Mouse (Mus musculus): Measurements from ENCODE around the gene Palld. TPM values are rescaled to one million over a fixed set of nuclear protein-coding genes. Genes with fewer than 3 reads are reported as not detected.
A peak's percentile ranks its signal among the peaks of the same experiment; 100 is the strongest.

Gene Palld
- total and polyA plus RNA-seq, 2 experiments from 2014 or later, result 10.7 to 11.0 TPM

GRCm38 (mm10) chr8:61745181-61745980 is 157.1 kb downstream of the Palld start:
- Histone ChIP-seq H3K9ac (no peak overlapping the region), H3K27ac (ENCODE audit: low read depth, low read length) (no peak overlapping the region), H3K4me2 (ENCODE audit: low read depth) (no peak overlapping the region), H3K27me3 (ENCODE audit: insufficient read depth, low read length) (no peaks in the 10 kb centered on the region), H3K9me3 (ENCODE audit: low read length) (no peaks in the 10 kb centered on the region), H3K4me3 (ENCODE audit: low read depth, low read length) (no peak overlapping the region), H3K36me3 (ENCODE audit: insufficient read depth) (no peaks in the 10 kb centered on the region), H3K4me1 (ENCODE audit: insufficient read depth) (no peaks in the 10 kb centered on the region)
- ATAC-seq, result no peak
- TF ChIP-seq CTCF (IDR thresholded peaks at IDR 0.05; ENCODE audit: low read depth), result no peak
- no peak for DNase-seq
- WGBS, result 30% methylated on average over 10 of the region's 10 CpGs

- Histone ChIP-seq H3K27ac (ENCODE audit: low read depth, low read length) (no peak overlapping the region), H3K4me2 (ENCODE audit: low read depth) (no peak overlapping the region), H3K9ac (no peak overlapping the region), H3K9me3 (ENCODE audit: low read length) (no peaks in the 10 kb centered on the region), H3K4me1 (ENCODE audit: insufficient read depth) (no peaks in the 10 kb centered on the region), H3K36me3 (ENCODE audit: insufficient read depth) (no peaks in the 10 kb centered on the region), H3K27me3 (ENCODE audit: insufficient read depth, low read length) (no peaks in the 10 kb centered on the region), H3K4me3 (ENCODE audit: low read depth, low read length) (no peak overlapping the region)
- TF ChIP-seq CTCF (IDR thresholded peaks at IDR 0.05; ENCODE audit: low read depth), result no peak
- WGBS, result 86% methylated on average over 6 of the region's 6 CpGs
- DNase-seq (no peak), ATAC-seq (no peak)
Observed at GRCm38 (mm10) chr8:61743764-61744562, 158.5 kb downstream of the Palld start.

- DNase-seq (no peak), ATAC-seq (no peak)
- WGBS, result 98% methylated on average over 4 of the region's 4 CpGs
- Histone ChIP-seq H3K4me1 (ENCODE audit: insufficient read depth) (no peaks in the 10 kb centered on the region), H3K9me3 (ENCODE audit: low read length) (no peaks in the 10 kb centered on the region), H3K4me3 (ENCODE audit: low read depth, low read length) (no peak overlapping the region), H3K9ac (no peak overlapping the region), H3K27ac (ENCODE audit: low read depth, low read length) (no peak overlapping the region), H3K27me3 (ENCODE audit: insufficient read depth, low read length) (no peaks in the 10 kb centered on the region), H3K4me2 (ENCODE audit: low read depth) (no peak overlapping the region), H3K36me3 (ENCODE audit: insufficient read depth) (no peaks in the 10 kb centered on the region)
- no peak for TF ChIP-seq CTCF (IDR thresholded peaks at IDR 0.05; ENCODE audit: low read depth)
Observed at GRCm38 (mm10) chr8:61737465-61737864, 165.0 kb downstream of the Palld start.

- no peak for DNase-seq
- Histone ChIP-seq H3K27me3 (ENCODE audit: insufficient read depth, low read length) (no peaks in the 10 kb centered on the region), H3K4me2 (ENCODE audit: low read depth) (no peak overlapping the region), H3K4me3 (ENCODE audit: low read depth, low read length) (no peak overlapping the region), H3K27ac (ENCODE audit: low read depth, low read length) (no peak overlapping the region), H3K36me3 (ENCODE audit: insufficient read depth) (no peaks in the 10 kb centered on the region), H3K4me1 (ENCODE audit: insufficient read depth) (no peaks in the 10 kb centered on the region), H3K9me3 (ENCODE audit: low read length) (no peaks in the 10 kb centered on the region), H3K9ac (no peak overlapping the region)
- TF ChIP-seq CTCF (IDR thresholded peaks at IDR 0.05; ENCODE audit: low read depth), result no peak
- 72% methylated on average over 8 of the region's 8 CpGs for WGBS
- no peak for ATAC-seq
Observed at GRCm38 (mm10) chr8:61736739-61737243, 165.7 kb downstream of the Palld start.

- WGBS, result 52% methylated on average over 4 of the region's 4 CpGs
Observed at GRCm38 (mm10) chr8:61736117-61736516, 166.4 kb downstream of the Palld start.

GRCm38 (mm10) chr8:61734164-61734563 is 168.3 kb downstream of the Palld start:
- Histone ChIP-seq H3K9ac (no peak overlapping the region), H3K4me2 (ENCODE audit: low read depth) (no peak overlapping the region), H3K27me3 (ENCODE audit: insufficient read depth, low read length) (no peaks in the 10 kb centered on the region), H3K4me3 (ENCODE audit: low read depth, low read length) (no peak overlapping the region), H3K4me1 (ENCODE audit: insufficient read depth) (no peaks in the 10 kb centered on the region), H3K36me3 (ENCODE audit: insufficient read depth) (no peaks in the 10 kb centered on the region), H3K27ac (ENCODE audit: low read depth, low read length) (no peak overlapping the region), H3K9me3 (ENCODE audit: low read length) (no peaks in the 10 kb centered on the region)
- ATAC-seq, result no peak
- WGBS, result 95% methylated on average over 8 of the region's 8 CpGs
- no peak for TF ChIP-seq CTCF (IDR thresholded peaks at IDR 0.05; ENCODE audit: low read depth)
- no peak for DNase-seq

More at GRCm38 (mm10) chr8:61736117-61736516, 166.4 kb downstream of the Palld start:
- Histone ChIP-seq H3K4me3 (ENCODE audit: low read depth, low read length) (no peak overlapping the region), H3K9ac (no peak overlapping the region), H3K36me3 (ENCODE audit: insufficient read depth) (no peaks in the 10 kb centered on the region), H3K4me1 (ENCODE audit: insufficient read depth) (no peaks in the 10 kb centered on the region), H3K4me2 (ENCODE audit: low read depth) (no peak overlapping the region), H3K27ac (ENCODE audit: low read depth, low read length) (no peak overlapping the region), H3K27me3 (ENCODE audit: insufficient read depth, low read length) (no peaks in the 10 kb centered on the region), H3K9me3 (ENCODE audit: low read length) (no peaks in the 10 kb centered on the region)
- ATAC-seq (no peak), DNase-seq (no peak)
- peak; percentile 28; the same call in 1 of the 2 replicates for TF ChIP-seq CTCF (IDR thresholded peaks at IDR 0.05; ENCODE audit: low read depth)

- no peaks in the 10 kb centered on the region for H3K4me1 ChIP-seq (ENCODE audit: insufficient read depth)
- no peak overlapping the region for H3K27ac ChIP-seq (ENCODE audit: low read depth, low read length)
- H3K9me3 ChIP-seq (ENCODE audit: low read length), result no peaks in the 10 kb centered on the region
- no peak overlapping the region for H3K4me3 ChIP-seq (ENCODE audit: low read depth, low read length)
- WGBS, result 86% methylated on average over 6 of the region's 6 CpGs
- no peak for ATAC-seq
- TF ChIP-seq CTCF (IDR thresholded peaks at IDR 0.05; ENCODE audit: low read depth), result no peak
- no peak for DNase-seq
- no peaks in the 10 kb centered on the region for H3K36me3 ChIP-seq (ENCODE audit: insufficient read depth)
- H3K4me2 ChIP-seq (ENCODE audit: low read depth), result no peak overlapping the region
- no peak overlapping the region for H3K9ac ChIP-seq
- no peaks in the 10 kb centered on the region for H3K27me3 ChIP-seq (ENCODE audit: insufficient read depth, low read length)
Observed at GRCm38 (mm10) chr8:61732184-61732583, 170.3 kb downstream of the Palld start.
